Mouse (Mus musculus): ENCODE data around the gene Tmem263. TPM values are rescaled to one million over a fixed set of nuclear protein-coding genes. Genes with fewer than 3 reads are reported as not detected.

Tmem263 gene
- total and polyA plus RNA-seq, 3 experiments, result 11.8 to 15.7 TPM; not detected in 1

DNA sequence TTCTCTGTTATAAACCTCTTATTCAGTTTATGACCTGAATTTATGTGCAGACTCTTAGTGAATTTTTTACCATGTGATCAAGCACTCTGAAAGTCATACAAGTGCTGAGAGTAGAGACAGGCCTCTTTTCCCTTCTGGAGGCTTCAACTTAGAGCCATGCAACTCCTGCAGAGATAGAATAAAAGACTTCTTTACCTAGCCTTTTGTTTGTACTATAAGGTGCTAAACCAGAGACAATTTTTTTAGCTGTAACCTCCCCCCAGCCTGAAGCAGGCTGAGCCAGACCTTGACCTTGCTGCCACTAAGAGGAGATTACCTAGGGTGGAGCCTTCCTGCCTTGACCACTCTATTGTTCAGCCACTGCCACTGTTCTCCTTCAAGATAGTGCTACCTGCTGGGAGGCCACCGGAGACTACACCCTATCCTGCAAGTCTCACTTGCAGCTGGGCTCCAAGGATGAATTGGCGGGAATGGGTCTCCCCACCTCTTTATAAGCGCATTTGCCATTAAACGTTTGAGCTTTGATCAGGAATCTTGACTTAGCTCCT, 30.7 kb upstream of the Tmem263 start (continued):
- TF ChIP-seq ZNF384 (IDR thresholded peaks at IDR 0.05; ENCODE audit: low read depth, low read length), result no peak
- TF ChIP-seq USF2 (IDR thresholded peaks at IDR 0.05; ENCODE audit: borderline replicate concordance in 1 of 2, insufficient read depth in 1 of 2, low read depth in 1 of 2, low read length in 2 of 2), result no peak

DNA sequence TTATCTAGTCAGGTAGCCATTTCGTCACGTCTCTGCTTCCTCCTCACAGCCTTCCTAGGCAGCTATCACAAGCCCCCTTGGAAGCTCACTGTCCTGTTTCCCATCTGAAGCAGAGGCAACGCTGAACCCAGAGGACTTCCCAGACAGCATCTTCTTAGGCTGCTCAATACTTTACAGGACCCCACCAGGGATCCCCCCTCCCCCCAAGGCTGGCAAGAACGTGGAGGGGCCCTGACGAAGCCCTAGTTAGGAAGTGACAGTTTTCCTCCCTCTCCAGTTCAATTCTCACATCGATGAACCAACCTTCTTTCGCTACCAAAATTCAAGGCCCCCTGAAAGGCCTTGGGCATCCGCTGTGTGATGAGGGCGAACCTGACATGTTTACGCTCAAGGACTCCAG, 586 bp upstream of the Tmem263 start:
- DNase-seq (ENCODE audit: low read depth, low spot score), result no peak
- H3K27ac ChIP-seq (ENCODE audit: control insufficient read depth, low read depth, low read length), result peak overlapping the region; percentile 84
- H3K36me3 ChIP-seq (ENCODE audit: control insufficient read depth in 1 of 2, insufficient read depth in 2 of 2, low read length in 2 of 2), result peaks cover 0 to 16% of the 10 kb centered on the region in 2 experiments; a peak in 2 of 4 replicates
- TF ChIP-seq TAL1 (IDR thresholded peaks at IDR 0.05; ENCODE audit: low read length) (no peak), POLR2AphosphoS5 (IDR thresholded peaks at IDR 0.05; ENCODE audit: borderline replicate concordance, low read depth, low read length) (0 out of 2 replicates have a peak, but pooled peaks have one; percentile 10), SIN3A (IDR thresholded peaks at IDR 0.05; ENCODE audit: low read length) (peak; percentile 12; the same call in 1 of the 2 replicates), POLR2AphosphoS2 (IDR thresholded peaks at IDR 0.05; ENCODE audit: low read length) (peak; percentile 4; the same call in 1 of the 2 replicates)
- peaks cover 21% of the 10 kb centered on the region for H3K79me2 ChIP-seq (ENCODE audit: control insufficient read depth, insufficient read depth, low read length, poor library complexity)
- peak overlapping the region; percentile 91 for H3K9ac ChIP-seq (ENCODE audit: control insufficient read depth, low read depth, low read length, poor library complexity, severe bottlenecking)
- peaks cover 4 to 6% of the 10 kb centered on the region in 2 experiments; a peak in 2 of 4 replicates for H3K4me1 ChIP-seq (ENCODE audit: control insufficient read depth in 1 of 2, insufficient read depth in 2 of 2, low read length in 2 of 2)
- H3K4me3 ChIP-seq (ENCODE audit: control insufficient read depth in 1 of 2, insufficient read depth in 1 of 2, low read depth in 2 of 2, low read length in 2 of 2), result peak overlapping the region; percentile 59 to 70
- H3K27me3 ChIP-seq (ENCODE audit: control insufficient read depth in 1 of 2, insufficient read depth in 2 of 2, low read length in 2 of 2), result no peaks in the 10 kb centered on the region; a peak in 1 of 4 replicates
- H3K9me3 ChIP-seq (replicated peaks; ENCODE audit: insufficient read depth, low read length), result no peaks in the 10 kb centered on the region

DNA sequence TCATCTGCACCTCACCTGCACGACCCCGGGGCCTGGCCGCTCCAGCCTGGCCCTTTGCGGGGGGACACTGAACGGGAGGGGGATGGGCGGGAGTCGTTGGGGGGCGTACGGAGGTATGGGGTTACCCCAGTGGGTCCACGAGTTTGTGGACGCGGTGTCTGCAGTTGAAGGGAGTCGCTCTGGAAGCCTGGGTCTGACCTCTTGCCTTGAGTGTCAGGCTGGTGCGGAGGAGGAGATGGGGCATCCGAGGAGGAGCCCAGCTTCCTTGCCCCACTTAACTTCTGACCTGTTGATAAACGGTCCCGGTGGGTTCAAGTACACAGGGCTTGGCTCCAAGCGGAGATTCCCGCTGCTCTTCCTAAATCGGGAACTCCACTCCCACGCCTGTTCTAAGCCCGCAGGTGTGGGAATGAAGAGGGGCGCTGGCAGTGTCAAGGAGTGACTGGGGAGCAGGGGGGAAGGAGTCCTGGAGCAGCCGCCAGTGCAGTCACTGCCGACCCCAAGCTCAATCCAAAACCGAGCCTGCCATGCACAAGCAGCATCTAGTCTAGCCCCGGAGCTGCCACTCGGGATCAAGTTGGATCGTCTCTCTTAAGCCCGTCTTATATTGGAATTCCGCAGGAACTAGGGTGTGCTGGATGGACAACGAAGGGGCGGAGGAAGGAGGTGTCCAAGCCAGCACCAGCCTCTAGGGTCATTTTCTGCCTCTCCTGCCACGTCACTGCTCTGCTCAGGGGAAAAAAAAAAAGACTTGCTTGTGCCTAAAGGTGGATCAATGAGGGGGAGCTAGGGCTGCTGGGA, 858 bp downstream of the Tmem263 start:
- H3K9ac ChIP-seq (ENCODE audit: control insufficient read depth, low read depth, low read length, poor library complexity, severe bottlenecking), result peak overlapping the region; percentile 84
- peaks cover 4 to 6% of the 10 kb centered on the region in 2 experiments; a peak in 2 of 4 replicates for H3K4me1 ChIP-seq (ENCODE audit: control insufficient read depth in 1 of 2, insufficient read depth in 2 of 2, low read length in 2 of 2)
- no peaks in the 10 kb centered on the region for H3K27me3 ChIP-seq (ENCODE audit: control insufficient read depth in 1 of 2, insufficient read depth in 2 of 2, low read length in 2 of 2)
- peaks cover 0 to 16% of the 10 kb centered on the region in 2 experiments; a peak in 2 of 4 replicates for H3K36me3 ChIP-seq (ENCODE audit: control insufficient read depth in 1 of 2, insufficient read depth in 2 of 2, low read length in 2 of 2)
- H3K79me2 ChIP-seq (ENCODE audit: control insufficient read depth, insufficient read depth, low read length, poor library complexity), result peaks cover 21% of the 10 kb centered on the region
- peak overlapping the region; percentile 79 to 97 for H3K4me3 ChIP-seq (ENCODE audit: control insufficient read depth in 1 of 2, insufficient read depth in 1 of 2, low read depth in 2 of 2, low read length in 2 of 2)
- no peak overlapping the region for H3K27ac ChIP-seq (ENCODE audit: control insufficient read depth, low read depth, low read length)
- DNase-seq (ENCODE audit: low read depth, low spot score), result peak; percentile 53
- H3K9me3 ChIP-seq (replicated peaks; ENCODE audit: insufficient read depth, low read length), result no peaks in the 10 kb centered on the region
- peak; percentile 22; the same call in 1 of the 2 replicates for TF ChIP-seq SIN3A (IDR thresholded peaks at IDR 0.05; ENCODE audit: low read length)
- peak; percentile 64 for TF ChIP-seq ZNF384 (IDR thresholded peaks at IDR 0.05; ENCODE audit: low read depth, low read length)
- 0 out of 2 replicates have a peak, but pooled peaks have one; percentile 10 for TF ChIP-seq MXI1 (IDR thresholded peaks at IDR 0.05; ENCODE audit: low read depth, low read length)
- TF ChIP-seq POLR2A (IDR thresholded peaks at IDR 0.05; ENCODE audit: control insufficient read depth in 1 of 2, insufficient read depth in 1 of 2, low read depth in 1 of 2, low read length in 2 of 2, poor library complexity in 1 of 2), result no peak
- no peak; the same call in 1 of the 2 replicates for TF ChIP-seq HCFC1 (IDR thresholded peaks at IDR 0.05; ENCODE audit: low read depth, low read length)
- no peak for TF ChIP-seq USF2 (IDR thresholded peaks at IDR 0.05; ENCODE audit: borderline replicate concordance in 1 of 2, insufficient read depth in 1 of 2, low read depth in 1 of 2, low read length in 2 of 2)
- no peak for TF ChIP-seq E2F4 (IDR thresholded peaks at IDR 0.05; ENCODE audit: borderline replicate concordance, low read depth, low read length)
- TF ChIP-seq SMC3 (IDR thresholded peaks at IDR 0.05; ENCODE audit: low read depth, low read length), result no peak
- TF ChIP-seq EP300 (IDR thresholded peaks at IDR 0.05; ENCODE audit: low read depth in 1 of 2, low read length in 2 of 2), result no peak
- TF ChIP-seq NELFE (IDR thresholded peaks at IDR 0.05; ENCODE audit: low read depth, low read length), result no peak
- TF ChIP-seq POLR2AphosphoS5 (IDR thresholded peaks at IDR 0.05; ENCODE audit: borderline replicate concordance, low read depth, low read length), result no peak
- no peak for TF ChIP-seq UBTF (IDR thresholded peaks at IDR 0.05; ENCODE audit: borderline replicate concordance, insufficient read depth, low read depth, low read length)
- no peak for TF ChIP-seq MYB (IDR thresholded peaks at IDR 0.05; ENCODE audit: low read depth, low read length)
- TF ChIP-seq RAD21 (IDR thresholded peaks at IDR 0.05; ENCODE audit: low read depth, low read length), result no peak
- no peak for TF ChIP-seq ETS1 (IDR thresholded peaks at IDR 0.05; ENCODE audit: low read depth, low read length)
- no peak for TF ChIP-seq KAT2A (conservative IDR thresholded peaks at IDR 0.05; ENCODE audit: low read depth, low read length)
- TF ChIP-seq ZMIZ1 (IDR thresholded peaks at IDR 0.05; ENCODE audit: low read depth, low read length), result no peak
- TF ChIP-seq TBP (IDR thresholded peaks at IDR 0.05; ENCODE audit: low read depth, low read length), result no peak
- no peak for TF ChIP-seq CHD1 (IDR thresholded peaks at IDR 0.05; ENCODE audit: low read depth, low read length)
- no peak for TF ChIP-seq POLR2AphosphoS2 (IDR thresholded peaks at IDR 0.05; ENCODE audit: low read length)
- no peak for TF ChIP-seq MEF2A (IDR thresholded peaks at IDR 0.05; ENCODE audit: extremely low read depth, insufficient replicate concordance, low read depth, low read length, poor library complexity, severe bottlenecking)
- no peak for TF ChIP-seq JUND (IDR thresholded peaks at IDR 0.05; ENCODE audit: low read depth, low read length)
- TF ChIP-seq ZKSCAN1 (IDR thresholded peaks at IDR 0.05; ENCODE audit: low read depth, low read length), result no peak
- TF ChIP-seq ELF1 (IDR thresholded peaks at IDR 0.05; ENCODE audit: low read depth, low read length), result no peak
